Mouse (Mus musculus) liver, embryonic 15.5 days (tissue): ENCODE data around the gene Atp6v1fnb. TPM values are rescaled to one million over a fixed set of nuclear protein-coding genes. Genes with fewer than 3 reads are reported as not detected.

Source experiments
- ATAC-seq: fragments of 200-750 bp; cut with Nextera tagmentation; 2 replicates; pipeline ENCODE4 v1.8.0; 2017; ENCODE audit warnings: moderate number of reproducible peaks, mild to moderate bottlenecking, moderate library complexity; ENCODE audit not compliant: insufficient read depth
- H3K27ac ChIP-seq: fragments of 300-500 bp; sonication (generic); replicated peaks from 2 replicates; pipeline ENCODE4 v1.5.1; 2015; ENCODE audit warnings: mild to moderate bottlenecking, inconsistent platforms
- H3K27me3 ChIP-seq: fragments of 300-500 bp; sonication (generic); 2 replicates; pipeline ENCODE4 v1.6.1; 2015; ENCODE audit warnings: mild to moderate bottlenecking, inconsistent platforms
- H3K36me3 ChIP-seq: fragments of 300-500 bp; sonication (generic); replicated peaks from 2 replicates; pipeline ENCODE4 v1.6.1; 2015; ENCODE audit warnings: moderate library complexity, mild to moderate bottlenecking, inconsistent platforms
- H3K4me1 ChIP-seq: fragments of 300-500 bp; sonication (generic); replicated peaks from 2 replicates; pipeline ENCODE4 v1.6.1; 2015; ENCODE audit warnings: inconsistent platforms
- H3K4me2 ChIP-seq: fragments of 300-500 bp; sonication (generic); 2 replicates; pipeline ENCODE4 v1.6.1; 2015; ENCODE audit warnings: moderate library complexity, mild to moderate bottlenecking, inconsistent platforms
- H3K4me3 ChIP-seq: fragments of 300-500 bp; sonication (generic); replicated peaks from 2 replicates; pipeline ENCODE4 v1.5.1; 2015; ENCODE audit warnings: mild to moderate bottlenecking, inconsistent platforms
- H3K9ac ChIP-seq: fragments of 300-500 bp; sonication (generic); 2 replicates; pipeline ENCODE4 v1.6.1; 2015; ENCODE audit warnings: moderate library complexity, mild to moderate bottlenecking, inconsistent platforms
- H3K9me3 ChIP-seq: fragments of 300-500 bp; sonication (generic); replicated peaks from 2 replicates; pipeline ENCODE4 v1.6.1; 2016; ENCODE audit warnings: inconsistent platforms
- WGBS: fragments of 180-500 bp; shearing (Covaris S2); methylation state at CpG from one replicate; pipeline ENCODE4 v1.1.7; 2015; ENCODE audit warnings: mixed read lengths; ENCODE audit not compliant: insufficient replicate concordance; 5-methylcytosine and 5-hydroxymethylcytosine counted together
- polyA plus RNA-seq: library from polyadenylated mRNA; unstranded; fragments of >200 nt; fragmentation: Nextera tagmentation; extraction: Ambion mirVana; gene quantifications from 2 replicates; pipeline ENCODE4 v1.2.1, GENCODE M21; 2015

Gene Atp6v1fnb
- polyA plus RNA-seq, 1 experiment from 2014 or later = not detected

GRCm38 (mm10) chr6:29500177-29500576 lies 28.9 kb downstream of the Atp6v1fnb start:
- H3K4me3 ChIP-seq = no peak overlapping the region
- no peaks in the 10 kb centered on the region for H3K9me3 ChIP-seq
- no peaks in the 10 kb centered on the region; the same call in 1 of the 2 replicates for H3K4me1 ChIP-seq
- no peaks in the 10 kb centered on the region for H3K36me3 ChIP-seq
- H3K9ac ChIP-seq = no peak overlapping the region
- no peak overlapping the region for H3K4me2 ChIP-seq
- ATAC-seq = no peak
- peaks cover 41% of the 10 kb centered on the region for H3K27me3 ChIP-seq
- WGBS = 29% methylated on average over 7 of the region's 7 CpGs
- no peak overlapping the region for H3K27ac ChIP-seq

GRCm38 (mm10) chr6:29500810-29501209 lies 29.6 kb downstream of the Atp6v1fnb start:
- H3K27me3 ChIP-seq = peaks cover 41% of the 10 kb centered on the region
- no peaks in the 10 kb centered on the region for H3K36me3 ChIP-seq
- H3K9me3 ChIP-seq = no peaks in the 10 kb centered on the region
- WGBS = 39% methylated on average over 6 of the region's 6 CpGs
- no peak overlapping the region for H3K4me3 ChIP-seq
- H3K4me1 ChIP-seq = no peaks in the 10 kb centered on the region; the same call in 1 of the 2 replicates
- no peak overlapping the region for H3K4me2 ChIP-seq
- H3K9ac ChIP-seq = no peak overlapping the region
- H3K27ac ChIP-seq = no peak overlapping the region
- ATAC-seq = no peak

- Histone ChIP-seq H3K9ac (no peak overlapping the region), H3K27ac (no peak overlapping the region), H3K4me1 (no peaks in the 10 kb centered on the region; the same call in 1 of the 2 replicates), H3K27me3 (peaks cover 41% of the 10 kb centered on the region), H3K4me3 (no peak overlapping the region), H3K9me3 (no peaks in the 10 kb centered on the region), H3K36me3 (no peaks in the 10 kb centered on the region), H3K4me2 (no peak overlapping the region)
- WGBS = 58% methylated on average over 1 of the region's 1 CpGs
- ATAC-seq = no peak
Measured at GRCm38 (mm10) chr6:29501599-29501998, 30.4 kb downstream of the Atp6v1fnb start.

- Histone ChIP-seq H3K4me1 (peaks cover 10% of the 10 kb centered on the region), H3K36me3 (no peaks in the 10 kb centered on the region), H3K4me2 (no peak overlapping the region), H3K9ac (no peak overlapping the region), H3K27ac (no peak overlapping the region), H3K27me3 (peaks cover 53% of the 10 kb centered on the region), H3K4me3 (no peak overlapping the region), H3K9me3 (no peaks in the 10 kb centered on the region)
- 71% methylated on average over 5 of the region's 5 CpGs for WGBS
- ATAC-seq = no peak
Measured at GRCm38 (mm10) chr6:29505493-29505892, 34.3 kb downstream of the Atp6v1fnb start.

- no peaks in the 10 kb centered on the region for H3K36me3 ChIP-seq
- no peaks in the 10 kb centered on the region for H3K9me3 ChIP-seq
- H3K27me3 ChIP-seq = peaks cover 53% of the 10 kb centered on the region
- H3K4me3 ChIP-seq = peak overlapping the region; percentile 45; the same call in 1 of the 2 replicates
- ATAC-seq = no peak
- no peak overlapping the region for H3K9ac ChIP-seq
- 32% methylated on average over 8 of the region's 8 CpGs for WGBS
- peak overlapping the region; percentile 63 for H3K4me2 ChIP-seq
- no peak overlapping the region for H3K27ac ChIP-seq
- H3K4me1 ChIP-seq = peaks cover 10% of the 10 kb centered on the region
Measured at GRCm38 (mm10) chr6:29506834-29507233, 35.6 kb downstream of the Atp6v1fnb start.

GRCm38 (mm10) chr6:29507447-29508309 lies 36.4 kb downstream of the Atp6v1fnb start, which contains the start of gene Kcp:
Gene Kcp (minus strand): TSS chr6:29507952.
- Histone ChIP-seq H3K9me3 (no peaks in the 10 kb centered on the region), H3K4me2 (peak within 1 kb of the TSS; percentile 63), H3K27me3 (peaks cover 53% of the 10 kb centered on the region), H3K4me1 (peaks cover 11% of the 10 kb centered on the region), H3K36me3 (no peaks in the 10 kb centered on the region), H3K27ac (no peak within 1 kb of the TSS), H3K9ac (no peak within 1 kb of the TSS), H3K4me3 (peak within 1 kb of the TSS; percentile 45)
- ATAC-seq = 0 out of 2 replicates have a peak, but pooled peaks have one; percentile 18
- under 1% methylated on average over 47 of the region's 47 CpGs for WGBS

- Histone ChIP-seq H3K4me1 (peaks cover 19% of the 10 kb centered on the region), H3K4me2 (no peak overlapping the region), H3K36me3 (no peaks in the 10 kb centered on the region), H3K9ac (no peak overlapping the region), H3K27me3 (peaks cover 53% of the 10 kb centered on the region), H3K27ac (no peak overlapping the region), H3K4me3 (no peak overlapping the region), H3K9me3 (no peaks in the 10 kb centered on the region)
- WGBS = 33% methylated on average over 2 of the region's 2 CpGs
- ATAC-seq = no peak
Measured at GRCm38 (mm10) chr6:29509086-29509485, 37.8 kb downstream of the Atp6v1fnb start.

GRCm38 (mm10) chr6:29513284-29513683 lies 42.0 kb downstream of the Atp6v1fnb start:
- peak; percentile 62 for ATAC-seq
- peak overlapping the region; percentile 48; the same call in 1 of the 2 replicates for H3K27ac ChIP-seq
- H3K4me3 ChIP-seq = peak overlapping the region; percentile 14; the same call in 1 of the 2 replicates
- H3K36me3 ChIP-seq = no peaks in the 10 kb centered on the region
- no peak overlapping the region for H3K9ac ChIP-seq
- peaks cover 16% of the 10 kb centered on the region for H3K27me3 ChIP-seq
- 1% methylated on average over 11 of the region's 11 CpGs for WGBS
- H3K4me2 ChIP-seq = peak overlapping the region; percentile 49
- H3K4me1 ChIP-seq = peaks cover 9% of the 10 kb centered on the region; the same call in 1 of the 2 replicates
- no peaks in the 10 kb centered on the region for H3K9me3 ChIP-seq

GRCm38 (mm10) chr6:29517139-29517538 lies 45.9 kb downstream of the Atp6v1fnb start:
- ATAC-seq = no peak
- Histone ChIP-seq H3K27me3 (no peaks in the 10 kb centered on the region; the same call in 1 of the 2 replicates), H3K4me3 (no peak overlapping the region), H3K4me2 (no peak overlapping the region), H3K27ac (no peak overlapping the region), H3K9ac (no peak overlapping the region), H3K36me3 (no peaks in the 10 kb centered on the region), H3K4me1 (peaks cover 9% of the 10 kb centered on the region; the same call in 1 of the 2 replicates), H3K9me3 (no peaks in the 10 kb centered on the region)
- 8% methylated on average over 5 of the region's 5 CpGs for WGBS

- peaks cover 42% of the 10 kb centered on the region for H3K27me3 ChIP-seq
- WGBS = 50% methylated on average over 6 of the region's 6 CpGs
- no peaks in the 10 kb centered on the region for H3K36me3 ChIP-seq
- no peak overlapping the region for H3K4me3 ChIP-seq
- peak overlapping the region; percentile 45 for H3K27ac ChIP-seq
- H3K4me1 ChIP-seq = peaks cover 15% of the 10 kb centered on the region
- no peak overlapping the region for H3K9ac ChIP-seq
- no peak for ATAC-seq
- no peak overlapping the region for H3K4me2 ChIP-seq
- H3K9me3 ChIP-seq = no peaks in the 10 kb centered on the region
Measured at GRCm38 (mm10) chr6:29522626-29523300, 51.5 kb downstream of the Atp6v1fnb start.
